Mouse (Mus musculus) cerebellum, postnatal 14 days (tissue): ENCODE measurements at regions not wholly inside any gene's neighbourhood (a gene's known extent, or its start where the extent isn't known, plus 50 kb on each side); places are given as distances from the start of the nearest gene placed in this dataset.

ENCODE experiments used
- DNase-seq, 2 experiments: peaks; one replicate each; pipeline ENCODE4 v3.0.0; 2021; ENCODE audit warnings: mixed read lengths in 2 of 2

GRCm38 (mm10) chr3:111553358-111553757 is 1302.6 kb upstream of the Prmt6 start:
- DNase-seq, result peak; percentile 1 to 2
